Mouse (Mus musculus): ENCODE measurements around the gene Foxa1. TPM values are rescaled to one million over a fixed set of nuclear protein-coding genes. Genes with fewer than 3 reads are reported as not detected.

The Foxa1 gene
- polyA plus RNA-seq, 1 experiment = 7.7 TPM

GRCm38 (mm10) chr12:57548981-57549666 lies 2.4 kb upstream of the Foxa1 start:
- TF ChIP-seq CTCF (IDR thresholded peaks at IDR 0.05; ENCODE audit: borderline replicate concordance, extremely low read depth, insufficient read depth, insufficient read length) = no peak
- TF ChIP-seq POLR2A (IDR thresholded peaks at IDR 0.05; ENCODE audit: borderline replicate concordance, extremely low read depth, insufficient read depth, insufficient read length, poor library complexity, severe bottlenecking) = no peak
- DNase-seq (ENCODE audit: low read depth) = no peak

- TF ChIP-seq POLR2A (IDR thresholded peaks at IDR 0.05; ENCODE audit: borderline replicate concordance, extremely low read depth, insufficient read depth, insufficient read length, poor library complexity, severe bottlenecking) (no peak), CTCF (IDR thresholded peaks at IDR 0.05; ENCODE audit: borderline replicate concordance, extremely low read depth, insufficient read depth, insufficient read length) (peak; percentile 50; the same call in 1 of the 2 replicates)
- peak; percentile 72 for DNase-seq (ENCODE audit: low read depth)
Measured at GRCm38 (mm10) chr12:57548352-57548980, 1.8 kb upstream of the Foxa1 start.

- peak; percentile 22 for DNase-seq (ENCODE audit: low read depth)
- TF ChIP-seq CTCF (IDR thresholded peaks at IDR 0.05; ENCODE audit: borderline replicate concordance, extremely low read depth, insufficient read depth, insufficient read length) = no peak
- TF ChIP-seq POLR2A (IDR thresholded peaks at IDR 0.05; ENCODE audit: borderline replicate concordance, extremely low read depth, insufficient read depth, insufficient read length, poor library complexity, severe bottlenecking) = no peak
Measured at GRCm38 (mm10) chr12:57547890-57548289, 1.2 kb upstream of the Foxa1 start.

- TF ChIP-seq POLR2A (IDR thresholded peaks at IDR 0.05; ENCODE audit: borderline replicate concordance, extremely low read depth, insufficient read depth, insufficient read length, poor library complexity, severe bottlenecking) (no peak), CTCF (IDR thresholded peaks at IDR 0.05; ENCODE audit: borderline replicate concordance, extremely low read depth, insufficient read depth, insufficient read length) (no peak)
- DNase-seq (ENCODE audit: low read depth) = peak; percentile 60
Measured at GRCm38 (mm10) chr12:57545371-57546241, 1.1 kb downstream of the Foxa1 start.

GRCm38 (mm10) chr12:57544641-57545370 lies 1.9 kb downstream of the Foxa1 start:
- TF ChIP-seq POLR2A (IDR thresholded peaks at IDR 0.05; ENCODE audit: borderline replicate concordance, extremely low read depth, insufficient read depth, insufficient read length, poor library complexity, severe bottlenecking) (no peak), CTCF (IDR thresholded peaks at IDR 0.05; ENCODE audit: borderline replicate concordance, extremely low read depth, insufficient read depth, insufficient read length) (peak; percentile 58; the same call in 1 of the 2 replicates)
- peak; percentile 86 for DNase-seq (ENCODE audit: low read depth)

- TF ChIP-seq CTCF (IDR thresholded peaks at IDR 0.05; ENCODE audit: borderline replicate concordance, extremely low read depth, insufficient read depth, insufficient read length) (no peak), POLR2A (IDR thresholded peaks at IDR 0.05; ENCODE audit: borderline replicate concordance, extremely low read depth, insufficient read depth, insufficient read length, poor library complexity, severe bottlenecking) (no peak)
- DNase-seq (ENCODE audit: low read depth) = peak; percentile 34
Measured at GRCm38 (mm10) chr12:57543627-57543991, 3.1 kb downstream of the Foxa1 start.

GRCm38 (mm10) chr12:57542746-57543626 lies 3.7 kb downstream of the Foxa1 start:
- no peak for TF ChIP-seq POLR2A (IDR thresholded peaks at IDR 0.05; ENCODE audit: borderline replicate concordance, extremely low read depth, insufficient read depth, insufficient read length, poor library complexity, severe bottlenecking)
- no peak for TF ChIP-seq CTCF (IDR thresholded peaks at IDR 0.05; ENCODE audit: borderline replicate concordance, extremely low read depth, insufficient read depth, insufficient read length)
- DNase-seq (ENCODE audit: low read depth) = peak; percentile 37

- TF ChIP-seq CTCF (IDR thresholded peaks at IDR 0.05; ENCODE audit: borderline replicate concordance, extremely low read depth, insufficient read depth, insufficient read length) = no peak
- DNase-seq (ENCODE audit: low read depth) = peak; percentile 50
Measured at GRCm38 (mm10) chr12:57541931-57542745, 4.6 kb downstream of the Foxa1 start.

- TF ChIP-seq POLR2A (IDR thresholded peaks at IDR 0.05; ENCODE audit: borderline replicate concordance, extremely low read depth, insufficient read depth, insufficient read length, poor library complexity, severe bottlenecking) = no peak
- no peak for TF ChIP-seq CTCF (IDR thresholded peaks at IDR 0.05; ENCODE audit: borderline replicate concordance, extremely low read depth, insufficient read depth, insufficient read length)
- DNase-seq (ENCODE audit: low read depth) = peak; percentile 55
Measured at GRCm38 (mm10) chr12:57541118-57541517, 5.6 kb downstream of the Foxa1 start.

All from brain, embryonic 14.5 days (tissue).